Mouse (Mus musculus) adrenal gland, postnatal 36 days (tissue): ENCODE data around the gene Capzb. TPM values are rescaled to one million over a fixed set of nuclear protein-coding genes. Genes with fewer than 3 reads are reported as not detected.
A peak's percentile ranks its signal among the peaks of the same experiment; 100 is the strongest.

Experiments
- DNase-seq, 2 experiments: peaks; one replicate each; pipeline ENCODE4 v3.0.0; 2021; ENCODE audit warnings: mixed read lengths in 1 of 2
- microRNA-seq: library from miRNA; unstranded; fragments of <30 nt; microRNA quantifications from one replicate; pipeline ENCODE4 v1.2.0, GENCODE M21; 2021
- total RNA-seq, 2 experiments: library from RNA; stranded (reverse); gene quantifications; 2 replicates each; pipeline ENCODE4 v1.2.3; 2021

Capzb gene
- total RNA-seq, 2 experiments from 2014 or later = 379 to 391 TPM

- DNase-seq = no peak
These were observed 112.8 kb downstream of the Capzb start for GRCm38 (mm10) chr4:139305521-139305920.

GRCm38 (mm10) chr4:139307916-139308315, 115.2 kb downstream of the Capzb start:
- no peak for DNase-seq

- no peak for DNase-seq
These were observed 117.0 kb downstream of the Capzb start for GRCm38 (mm10) chr4:139309651-139310050.

- peak; percentile 99 for DNase-seq
These were observed 117.6 kb downstream of the Capzb start, which contains the start of the genes Pqlc2 and Akr7a5 for GRCm38 (mm10) chr4:139310171-139310898. Gene Pqlc2, minus strand, starts transcription at chr4:139310708. Gene Akr7a5, plus strand, starts transcription at chr4:139310744.

GRCm38 (mm10) chr4:139310899-139311701, 118.4 kb downstream of the Capzb start:
- no peak for DNase-seq

- DNase-seq = no peak
These were observed 119.0 kb downstream of the Capzb start for GRCm38 (mm10) chr4:139311707-139312106.

- DNase-seq = peak in 1 of 2 experiments; percentile 55
These were observed 119.9 kb downstream of the Capzb start for GRCm38 (mm10) chr4:139312632-139313031.

- no peak for DNase-seq
These were observed 125.8 kb downstream of the Capzb start for GRCm38 (mm10) chr4:139318449-139318848.

- DNase-seq = no peak
These were observed 127.0 kb downstream of the Capzb start for GRCm38 (mm10) chr4:139319740-139320139.

GRCm38 (mm10) chr4:139330605-139331004, 137.9 kb downstream of the Capzb start:
- peak; percentile 85 to 91 for DNase-seq

- DNase-seq = no peak
These were observed 142.1 kb downstream of the Capzb start for GRCm38 (mm10) chr4:139334631-139335295.

GRCm38 (mm10) chr4:139335507-139335906, 142.8 kb downstream of the Capzb start:
- DNase-seq = no peak

- DNase-seq = peak; percentile 88 to 91
These were observed 144.3 kb downstream of the Capzb start for GRCm38 (mm10) chr4:139336822-139337483.

- DNase-seq = no peak
These were observed 145.4 kb downstream of the Capzb start for GRCm38 (mm10) chr4:139338145-139338544.

- DNase-seq = no peak
These were observed 148.1 kb downstream of the Capzb start for GRCm38 (mm10) chr4:139340835-139341234.

Small RNAs within 50 kb of the gene (microRNA-seq; reads per million reads assigned to microRNA genes)
- gene Gm24245 (not detected), gene Gm25732 (1.00 reads per million)

Other genes with a start within 250 kb of the Capzb start
- not detected for gene Rnf186, start 225.8 kb upstream of the Capzb start, total RNA-seq
- 10 to 100 TPM; 11.3 to 18.1 TPM for gene Tmco4, start 220.0 kb upstream of the Capzb start, total RNA-seq
- gene Htr6, start 117.3 kb upstream of the Capzb start, total RNA-seq = under 1 TPM; 0.16 to 0.23 TPM
- 10 to 100 TPM; 43.2 to 45.0 TPM for gene Nbl1, start 99.9 kb upstream of the Capzb start, total RNA-seq
- 100 to 1,000 TPM; 407 to 417 TPM for gene Minos1, start 61.8 kb upstream of the Capzb start, total RNA-seq
- gene Pqlc2, start 117.8 kb downstream of the Capzb start, total RNA-seq = 1 to 10 TPM; 7.9 to 9.4 TPM
- 10 to 100 TPM; 65.8 to 69.2 TPM for gene Akr7a5, start 117.8 kb downstream of the Capzb start, total RNA-seq
- 10 to 100 TPM; 65.3 to 78.7 TPM for gene Mrto4, start 159.7 kb downstream of the Capzb start, total RNA-seq
- 10 to 100 TPM; 53.0 to 63.1 TPM for gene Emc1, start 159.7 kb downstream of the Capzb start, total RNA-seq
- gene Ubr4, start 159.7 kb downstream of the Capzb start, total RNA-seq = 100 to 1,000 TPM; 159 to 191 TPM